Mouse (Mus musculus) intestine, embryonic 14.5 days (tissue): ENCODE results near the gene Tmem110. TPM values are rescaled to one million over a fixed set of nuclear protein-coding genes. Genes with fewer than 3 reads are reported as not detected.

Experiments used
- ATAC-seq: fragments of 200-750 bp; cut with Nextera tagmentation; replicated peaks from 2 replicates; pipeline ENCODE4 v1.8.0; 2017; ENCODE audit warnings: low read depth, moderate number of reproducible peaks, moderate TSS enrichment, moderate library complexity; ENCODE audit not compliant: low FRiP score, low TSS enrichment
- DNase-seq: peaks from one replicate; pipeline ENCODE4 v3.0.0-alpha.2; 2018; ENCODE audit warnings: low spot score
- H3K27ac ChIP-seq: fragments of 300-500 bp; sonication (generic); 2 replicates; pipeline ENCODE4 v1.5.1; 2014; ENCODE audit warnings: low read depth, mild to moderate bottlenecking, control low read depth
- H3K27me3 ChIP-seq: fragments of 300-500 bp; sonication (generic); replicated peaks from 2 replicates; pipeline ENCODE4 v1.6.1; 2014; ENCODE audit warnings: low read length, control low read depth; ENCODE audit not compliant: control insufficient read depth, insufficient read depth
- H3K36me3 ChIP-seq: fragments of 300-500 bp; sonication (generic); 2 replicates; pipeline ENCODE4 v1.6.1; 2014; ENCODE audit warnings: low read length, control low read depth; ENCODE audit not compliant: control insufficient read depth, insufficient read depth
- H3K4me1 ChIP-seq: fragments of 300-500 bp; sonication (generic); replicated peaks from 2 replicates; pipeline ENCODE4 v1.6.1; 2014; ENCODE audit warnings: low read length, control low read depth, mixed read lengths; ENCODE audit not compliant: control insufficient read depth, insufficient read depth
- H3K4me2 ChIP-seq: fragments of 300-500 bp; sonication (generic); 2 replicates; pipeline ENCODE4 v1.6.1; 2014; ENCODE audit warnings: low read length
- H3K4me3 ChIP-seq: fragments of 300-500 bp; sonication (generic); 2 replicates; pipeline ENCODE4 v1.5.1; 2014; ENCODE audit warnings: low read depth, low read length, control low read depth, mixed read lengths
- H3K9ac ChIP-seq: fragments of 300-500 bp; sonication (generic); 2 replicates; pipeline ENCODE4 v1.6.1; 2014; ENCODE audit warnings: mild to moderate bottlenecking, low read length
- H3K9me3 ChIP-seq: fragments of 300-500 bp; sonication (generic); 2 replicates; pipeline ENCODE4 v1.6.1; 2016; ENCODE audit warnings: low read length, control low read depth; ENCODE audit not compliant: control insufficient read depth
- WGBS: fragments of 180-500 bp; shearing (Covaris S2); extraction: QIAGEN DNeasy Blood & Tissue Kit; methylation state at CpG from one replicate; pipeline ENCODE4 v1.1.7; 2014; 5-methylcytosine and 5-hydroxymethylcytosine counted together
- polyA plus RNA-seq: library from polyadenylated mRNA; unstranded; fragments of >200 nt; fragmentation: Nextera tagmentation; extraction: Ambion mirVana; gene quantifications from 2 replicates; pipeline ENCODE4 v1.2.1, GENCODE M21; 2014

Tmem110 gene
- polyA plus RNA-seq, 1 experiment from 2014 or later: 24.9 TPM

- no peak overlapping the region for H3K9ac ChIP-seq
- ATAC-seq (no peak), DNase-seq (no peak)
- no peaks in the 10 kb centered on the region for H3K27me3 ChIP-seq
- no peaks in the 10 kb centered on the region for H3K4me1 ChIP-seq
- H3K4me2 ChIP-seq: no peak overlapping the region
- no peak overlapping the region for H3K4me3 ChIP-seq
- H3K9me3 ChIP-seq: no peaks in the 10 kb centered on the region
- WGBS: 59% methylated on average over 8 of the region's 8 CpGs
- H3K27ac ChIP-seq: no peak overlapping the region
- no peaks in the 10 kb centered on the region for H3K36me3 ChIP-seq
Observed at GRCm38 (mm10) chr14:30922053-30922670, 96.8 kb downstream of the Tmem110 start.

- ATAC-seq (no peak), DNase-seq (no peak)
- no peak within 1 kb of the TSS for H3K9ac ChIP-seq
- no peak within 1 kb of the TSS for H3K4me3 ChIP-seq
- 42% methylated on average over 6 of the region's 6 CpGs for WGBS
- no peak within 1 kb of the TSS for H3K27ac ChIP-seq
- H3K36me3 ChIP-seq: no peaks in the 10 kb centered on the region
- no peaks in the 10 kb centered on the region for H3K4me1 ChIP-seq
- H3K27me3 ChIP-seq: no peaks in the 10 kb centered on the region
- no peaks in the 10 kb centered on the region for H3K9me3 ChIP-seq
- H3K4me2 ChIP-seq: no peak within 1 kb of the TSS
Observed at GRCm38 (mm10) chr14:30923375-30924105, 98.2 kb downstream of the Tmem110 start, which contains the start of gene Itih3. Itih3 (minus strand) TSS chr14:30923760.

- H3K4me1 ChIP-seq: no peaks in the 10 kb centered on the region
- H3K4me3 ChIP-seq: no peak overlapping the region
- H3K27me3 ChIP-seq: no peaks in the 10 kb centered on the region
- H3K4me2 ChIP-seq: no peak overlapping the region
- H3K27ac ChIP-seq: no peak overlapping the region
- no peak overlapping the region for H3K9ac ChIP-seq
- no peaks in the 10 kb centered on the region for H3K36me3 ChIP-seq
- no peaks in the 10 kb centered on the region for H3K9me3 ChIP-seq
- WGBS: 89% methylated on average over 3 of the region's 3 CpGs
- DNase-seq (no peak), ATAC-seq (no peak)
Observed at GRCm38 (mm10) chr14:30925492-30925891, 100.1 kb downstream of the Tmem110 start.

Other genes with a start within 250 kb of the Tmem110 start
- 43.2 and 46.5 TPM in 2 replicates for gene Prkcd, start 199.4 kb upstream of the Tmem110 start, polyA plus RNA-seq
- gene Rft1, start 171.2 kb upstream of the Tmem110 start, polyA plus RNA-seq: 15.7 and 16.6 TPM in 2 replicates
- 12.6 and 14.9 TPM in 2 replicates for gene Sfmbt1, start 110.7 kb upstream of the Tmem110 start, polyA plus RNA-seq
- gene Mustn1, start 53.6 kb downstream of the Tmem110 start, polyA plus RNA-seq: 6.6 TPM in 2 replicates
- 0.05 TPM in 1 of 2 replicates, not detected in the other for gene Itih4, start 60.9 kb downstream of the Tmem110 start, polyA plus RNA-seq
- gene Itih3, start 98.2 kb downstream of the Tmem110 start, polyA plus RNA-seq: 0.52 and 0.87 TPM in 2 replicates
- gene Itih1, start 117.7 kb downstream of the Tmem110 start, polyA plus RNA-seq: not detected in 2 replicates
- gene Nek4, start 125.8 kb downstream of the Tmem110 start, polyA plus RNA-seq: 10.9 and 12.6 TPM in 2 replicates
- 52.0 and 61.1 TPM in 2 replicates for gene Glt8d1, start 175.8 kb downstream of the Tmem110 start, polyA plus RNA-seq
- 338 and 365 TPM in 2 replicates for gene Spcs1, start 176.1 kb downstream of the Tmem110 start, polyA plus RNA-seq
- 90.7 and 93.7 TPM in 2 replicates for gene Pbrm1, start 193.5 kb downstream of the Tmem110 start, polyA plus RNA-seq
- 144 and 170 TPM in 2 replicates for gene Gnl3, start 193.6 kb downstream of the Tmem110 start, polyA plus RNA-seq